Mouse (Mus musculus) stomach, adult 2 months (tissue): ENCODE results near the gene Riok1. TPM values are rescaled to one million over a fixed set of nuclear protein-coding genes. Genes with fewer than 3 reads are reported as not detected.

Experiments used
- polyA plus RNA-seq: library from polyadenylated mRNA; depleted of rRNA; stranded (reverse); fragments of >200 nt; gene quantifications from 2 replicates; pipeline ENCODE4 v1.2.3, GENCODE M21; 2012; rRNA removed

Gene Riok1
- polyA plus RNA-seq, result 1.9 and 3.6 TPM in 2 replicates

GRCm38 (mm10) chr13:38036343-38037043, at the start of gene Riok1:
Riok1 (plus strand) TSS chr13:38036995.

GRCm38 (mm10) chr13:37993704-37994404, 42.9 kb upstream of the Riok1 start, which contains the start of gene Ssr1:
Ssr1 (minus strand) TSS chr13:37994217.

GRCm38 (mm10) chr13:38037044-38037687, 371 bp downstream of the Riok1 start, which contains the start of gene Cage1:
Cage1 (minus strand) TSS chr13:38037069.

Other genes starting within 250 kb of the Riok1 start
- gene Ssr1, start 42.8 kb upstream of the Riok1 start, polyA plus RNA-seq, result 1.6 and 2.2 TPM in 2 replicates
- 0.03 TPM in 1 of 2 replicates, not detected in the other for gene Cage1, start 74 bp downstream of the Riok1 start, polyA plus RNA-seq
- gene Dsp, start 114.3 kb downstream of the Riok1 start, polyA plus RNA-seq, result 16.8 and 19.2 TPM in 2 replicates
- 7.4 and 9.6 TPM in 2 replicates for gene Snrnp48, start 167.9 kb downstream of the Riok1 start, polyA plus RNA-seq